Mouse (Mus musculus) cerebellum, postnatal 4 days (tissue): ENCODE results near the gene Prpf40a.

Source experiments
- DNase-seq, 2 experiments: peaks; one replicate each; pipeline ENCODE4 v3.0.0; 2022; ENCODE audit warnings: low spot score in 2 of 2, mixed read lengths in 1 of 2

Prpf40a gene

GRCm38 (mm10) chr2:53190684-53191511, at the start of gene Prpf40a:
Gene Prpf40a (minus strand): TSS chr2:53191284.
- DNase-seq, result peak; percentile 100

DNA sequence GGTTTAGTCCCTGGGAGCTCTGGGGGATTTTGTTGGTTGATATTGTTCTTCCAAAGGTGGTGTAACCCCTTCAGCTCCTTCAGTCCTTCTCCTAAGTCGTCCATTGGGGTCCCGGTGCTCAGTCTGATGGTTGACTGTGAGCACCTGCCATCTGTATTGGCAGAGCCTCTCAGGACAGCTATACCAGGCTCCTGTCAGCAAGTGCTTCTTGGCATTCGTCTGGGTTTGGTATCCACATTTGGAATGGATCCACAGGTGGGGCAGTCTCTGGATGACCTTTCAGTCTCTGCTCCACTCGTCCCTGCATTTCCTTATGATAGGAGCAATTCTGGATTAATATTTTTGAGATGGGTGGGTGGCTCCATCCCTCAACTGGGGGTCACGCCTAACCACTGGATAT, 31.2 kb upstream of the Prpf40a start:
- DNase-seq, result no peak

- no peak for DNase-seq
These were observed 22.4 kb upstream of the Prpf40a start for GRCm38 (mm10) chr2:53213493-53213892.

GRCm38 (mm10) chr2:53206749-53207148, 15.7 kb upstream of the Prpf40a start:
- no peak for DNase-seq

DNA sequence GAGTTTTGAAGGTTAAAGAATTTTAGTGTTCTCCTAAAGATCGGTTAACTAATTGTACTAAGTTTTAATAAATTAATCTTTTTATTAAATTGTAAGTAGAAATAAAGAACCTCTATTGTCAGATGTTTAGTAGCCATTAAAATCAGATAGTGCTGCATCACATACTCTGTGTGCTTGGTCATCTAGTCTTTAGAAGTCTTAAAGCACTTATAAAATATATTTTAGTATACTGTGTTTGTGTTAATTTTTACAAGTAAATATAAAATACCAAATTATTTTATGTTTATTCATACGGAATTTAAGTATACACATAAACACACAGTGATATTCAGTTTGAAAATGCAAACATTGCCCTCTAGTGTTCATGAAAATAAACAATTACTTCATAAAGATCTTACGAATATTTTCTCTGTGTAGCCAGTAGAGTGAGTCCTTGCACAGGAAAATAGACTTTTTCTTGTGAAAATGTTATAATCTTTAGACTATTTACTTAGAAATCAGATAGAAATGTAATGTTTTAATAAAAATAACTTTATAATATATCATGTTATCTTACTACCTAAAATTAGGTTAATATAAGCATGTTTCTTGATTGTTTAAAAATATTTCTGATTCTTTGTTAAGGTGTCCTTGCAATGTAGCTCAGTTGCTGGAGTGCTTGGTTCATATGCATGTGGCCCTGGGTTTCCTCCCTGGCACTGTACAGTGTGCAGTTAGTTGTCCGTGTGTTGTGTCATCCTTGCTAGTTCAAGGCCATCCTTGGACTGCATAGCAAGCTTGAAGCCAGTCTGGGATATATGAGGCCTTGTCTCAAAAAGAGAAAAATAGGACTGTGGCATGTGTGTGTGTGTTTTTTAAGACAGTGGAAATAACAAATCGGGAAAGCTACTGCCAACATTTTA, 13.5 kb upstream of the Prpf40a start:
- no peak for DNase-seq

- no peak for DNase-seq
These were observed 9.2 kb upstream of the Prpf40a start for GRCm38 (mm10) chr2:53200164-53200885.

DNA sequence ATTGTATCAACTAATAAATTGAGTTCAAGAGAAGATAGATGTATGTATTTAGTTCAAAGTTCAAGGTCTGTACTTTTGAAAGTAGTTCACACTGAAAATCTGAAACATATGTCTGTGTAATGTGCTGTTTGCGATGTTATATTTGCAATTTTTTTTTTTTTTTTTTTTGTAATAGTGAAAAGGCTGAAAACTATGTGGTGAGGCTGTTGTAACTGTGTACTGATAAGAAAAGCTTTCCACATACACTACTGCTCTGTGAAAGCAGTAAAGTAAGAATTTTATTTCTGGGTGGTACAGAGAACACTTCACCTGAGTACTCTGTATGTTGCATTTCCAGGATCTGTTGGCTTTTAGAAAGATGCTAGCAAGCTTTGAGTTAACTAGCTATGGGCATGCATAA, 8.1 kb upstream of the Prpf40a start:
- DNase-seq, result no peak

DNA sequence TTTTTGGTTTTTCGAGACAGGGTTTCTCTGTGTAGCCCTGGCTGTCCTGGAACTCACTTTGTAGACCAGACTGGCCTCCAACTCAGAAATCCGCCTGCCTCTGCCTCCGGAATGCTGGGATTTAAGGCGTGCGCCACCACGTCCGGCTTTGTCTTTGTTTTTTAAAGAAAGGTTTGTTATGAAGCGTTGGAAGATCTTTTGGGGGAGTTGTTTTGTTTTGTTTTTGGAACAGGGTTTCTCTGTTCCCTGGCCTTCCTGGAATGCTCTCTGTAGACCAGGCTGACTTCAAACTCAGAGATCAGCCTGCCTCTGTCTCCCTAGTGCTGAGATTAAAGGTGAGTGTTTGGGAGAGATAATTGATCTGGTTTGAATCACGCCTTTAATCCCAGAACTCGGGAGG, 5.3 kb upstream of the Prpf40a start:
- no peak for DNase-seq

GRCm38 (mm10) chr2:53192386-53192785, 1.3 kb upstream of the Prpf40a start:
- DNase-seq, result no peak

GRCm38 (mm10) chr2:53191523-53192220, 588 bp upstream of the Prpf40a start, which contains the start of gene Arl6ip6:
Gene Arl6ip6 (plus strand): TSS chr2:53191726.
- DNase-seq, result peak; percentile 94 to 98

DNA sequence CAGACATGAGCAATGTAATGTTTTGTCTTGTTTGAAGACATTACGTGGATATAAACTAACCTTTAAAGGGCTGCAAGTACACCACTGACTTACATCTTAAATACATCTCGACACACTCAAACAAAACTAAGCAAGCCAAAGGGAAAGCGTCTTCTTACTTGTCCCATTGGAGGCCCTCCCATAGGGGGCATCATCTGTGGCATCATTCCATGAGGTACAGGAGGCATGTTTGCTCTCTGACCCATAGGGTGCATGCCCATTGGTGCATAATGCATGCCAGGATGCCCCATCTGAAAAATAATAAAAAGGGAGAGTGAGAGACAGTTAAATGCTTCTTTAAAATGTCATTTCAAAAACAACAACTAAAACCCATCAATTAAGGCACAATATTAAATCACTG, 1.3 kb downstream of the Prpf40a start:
- DNase-seq, result peak in 1 of 2 experiments; percentile 16

DNA sequence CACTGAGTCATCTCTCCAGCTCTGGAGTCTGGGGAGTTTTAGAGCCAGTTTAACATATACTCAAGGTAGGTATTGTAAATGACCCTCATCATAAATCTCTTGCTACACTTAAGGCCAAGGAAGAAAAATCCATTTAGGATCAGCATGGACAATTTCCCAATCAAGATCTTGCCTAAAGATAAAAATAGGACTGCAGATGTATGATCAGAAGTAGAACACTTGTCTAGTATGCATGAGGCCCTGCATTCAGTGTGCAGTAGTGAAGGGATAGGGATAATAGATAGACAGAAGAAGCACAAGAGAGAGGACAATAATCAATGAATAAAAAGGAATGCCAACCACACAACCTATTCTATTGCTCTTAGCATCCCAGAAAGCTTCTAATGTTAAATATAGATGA, 11.2 kb downstream of the Prpf40a start:
- no peak for DNase-seq

- DNase-seq, result no peak
These were observed 12.1 kb downstream of the Prpf40a start for GRCm38 (mm10) chr2:53178966-53179365.

GRCm38 (mm10) chr2:53173966-53174365, 17.1 kb downstream of the Prpf40a start:
- no peak for DNase-seq

- no peak for DNase-seq
These were observed 44.2 kb downstream of the Prpf40a start for GRCm38 (mm10) chr2:53146852-53147251.

DNA sequence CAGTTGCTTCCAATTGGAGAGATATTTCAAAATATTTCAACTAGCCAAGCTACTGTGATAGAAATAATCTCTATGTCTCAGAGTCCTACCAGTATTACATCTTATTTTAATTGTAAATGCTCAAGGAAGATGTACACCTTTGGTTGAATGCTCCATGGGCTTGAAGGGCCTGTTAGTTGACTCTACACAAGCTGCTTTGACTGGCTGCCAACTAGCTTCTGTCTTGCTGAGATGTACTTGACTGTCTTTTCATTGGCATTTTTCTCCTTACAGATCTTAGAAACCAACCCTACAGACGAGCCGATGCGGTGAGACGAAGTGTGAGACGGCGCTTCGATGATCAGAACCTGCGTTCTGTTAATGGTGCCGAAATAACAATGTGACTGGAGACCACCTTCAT, 59.5 kb downstream of the Prpf40a start:
- no peak for DNase-seq

DNA sequence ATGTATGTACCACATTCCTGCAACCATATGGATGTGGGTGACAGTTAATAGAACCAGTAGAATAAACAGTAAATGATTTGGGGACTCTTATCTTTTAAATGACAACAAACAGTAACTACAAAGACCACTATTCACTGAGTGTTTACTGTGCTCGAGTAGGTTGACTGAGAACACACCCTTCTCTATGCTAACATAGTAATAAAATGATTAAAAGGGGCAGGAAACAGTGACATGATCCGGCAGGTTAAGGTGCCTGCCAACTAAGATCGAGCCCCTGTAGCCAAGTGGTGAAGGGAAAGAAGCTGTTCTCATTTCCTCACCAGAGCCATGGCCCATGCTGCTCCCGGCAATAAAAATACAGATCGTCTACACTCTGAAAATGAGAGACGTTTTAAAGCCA, 62.0 kb downstream of the Prpf40a start:
- no peak for DNase-seq

DNA sequence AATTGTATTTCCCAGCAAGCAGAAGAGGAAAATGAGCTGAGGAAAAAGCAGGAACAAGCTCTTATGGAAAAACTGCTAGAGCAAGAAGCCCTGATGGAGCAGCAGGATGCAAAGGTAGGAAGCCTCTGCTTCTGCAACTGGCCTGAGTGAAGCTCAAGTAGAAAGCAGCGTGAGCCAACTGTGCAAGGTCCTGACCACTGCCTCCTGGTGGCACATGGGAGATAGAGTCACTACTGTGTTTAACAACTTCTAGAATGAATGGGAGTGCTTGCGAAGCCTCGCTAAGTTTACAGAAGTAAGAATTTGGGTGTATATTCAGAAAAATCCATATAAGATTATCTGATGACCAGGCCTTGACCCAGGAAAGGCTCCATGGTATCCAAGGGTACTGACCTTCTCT, 65.1 kb downstream of the Prpf40a start:
- peak in 1 of 2 experiments; percentile 11 for DNase-seq

GRCm38 (mm10) chr2:53121797-53122196, 69.3 kb downstream of the Prpf40a start:
- DNase-seq, result peak in 1 of 2 experiments; percentile 30

- no peak for DNase-seq
These were observed 82.5 kb downstream of the Prpf40a start for GRCm38 (mm10) chr2:53108547-53108946.

DNA sequence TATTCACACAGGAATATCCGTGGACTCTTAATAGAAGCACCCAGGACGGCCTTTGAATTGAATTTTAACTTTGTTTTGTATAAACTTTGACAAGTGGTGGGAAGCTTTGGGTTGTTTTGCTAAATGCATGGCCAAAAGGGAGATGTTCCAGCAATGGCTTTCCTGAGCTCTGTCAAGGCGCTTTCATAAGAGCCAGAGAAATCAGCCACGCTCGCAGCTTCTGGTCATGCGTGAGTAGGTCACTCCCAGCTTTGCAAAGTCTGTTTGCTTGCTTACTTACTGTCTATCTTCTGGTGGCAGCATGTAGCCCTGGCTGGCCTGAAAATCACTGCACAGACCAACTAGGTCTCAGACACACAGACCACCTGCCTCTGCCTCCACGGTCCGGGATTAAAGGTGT, 84.6 kb downstream of the Prpf40a start:
- DNase-seq, result no peak
